Mouse (Mus musculus): Measurements from ENCODE around the gene Cep135. TPM values are rescaled to one million over a fixed set of nuclear protein-coding genes. Genes with fewer than 3 reads are reported as not detected.

Gene Cep135
- polyA plus RNA-seq, 1 experiment, result 0.39 TPM

- WGBS, result 98% methylated on average over 4 of the region's 4 CpGs
- H3K27ac ChIP-seq (ENCODE audit: insufficient read depth, low read depth, low read length), result no peak overlapping the region
- peaks cover 37% of the 10 kb centered on the region for H3K36me3 ChIP-seq (ENCODE audit: control insufficient read depth, insufficient read depth, low read length)
- H3K4me3 ChIP-seq (ENCODE audit: low read depth, low read length), result no peak overlapping the region
- H3K4me1 ChIP-seq (ENCODE audit: control insufficient read depth, insufficient read depth, insufficient read length, low read length), result no peaks in the 10 kb centered on the region
- no peaks in the 10 kb centered on the region for H3K27me3 ChIP-seq (ENCODE audit: control insufficient read depth, insufficient read depth, low read length)
- TF ChIP-seq CTCF (IDR thresholded peaks at IDR 0.05; ENCODE audit: extremely low read depth, insufficient read length, insufficient replicate concordance, low read depth, low read length) (no peak), POLR2A (IDR thresholded peaks at IDR 0.05; ENCODE audit: low read depth, low read length) (no peak)
Measured at GRCm38 (mm10) chr5:76642076-76642475, 53.6 kb downstream of the Cep135 start.

GRCm38 (mm10) chr5:76644234-76644633 lies 55.7 kb downstream of the Cep135 start:
- WGBS, result 86% methylated on average over 7 of the region's 7 CpGs
- H3K4me1 ChIP-seq (ENCODE audit: control insufficient read depth, insufficient read depth, insufficient read length, low read length), result 0 out of 2 replicates have a peak, but pooled peaks cover 2% of the 10 kb centered on the region
- H3K27ac ChIP-seq (ENCODE audit: insufficient read depth, low read depth, low read length), result no peak overlapping the region
- TF ChIP-seq POLR2A (IDR thresholded peaks at IDR 0.05; ENCODE audit: low read depth, low read length), result no peak
- TF ChIP-seq CTCF (IDR thresholded peaks at IDR 0.05; ENCODE audit: extremely low read depth, insufficient read length, insufficient replicate concordance, low read depth, low read length), result no peak
- H3K4me3 ChIP-seq (ENCODE audit: low read depth, low read length), result no peak overlapping the region
- H3K36me3 ChIP-seq (ENCODE audit: control insufficient read depth, insufficient read depth, low read length), result peaks cover 26% of the 10 kb centered on the region
- no peaks in the 10 kb centered on the region for H3K27me3 ChIP-seq (ENCODE audit: control insufficient read depth, insufficient read depth, low read length)

- Histone ChIP-seq H3K27me3 (ENCODE audit: control insufficient read depth, insufficient read depth, low read length) (no peaks in the 10 kb centered on the region), H3K27ac (ENCODE audit: insufficient read depth, low read depth, low read length) (no peak overlapping the region)
- 94% methylated on average over 10 of the region's 10 CpGs for WGBS
Measured at GRCm38 (mm10) chr5:76645091-76645868, 56.8 kb downstream of the Cep135 start.

GRCm38 (mm10) chr5:76649897-76650296 lies 61.4 kb downstream of the Cep135 start:
- Histone ChIP-seq H3K36me3 (ENCODE audit: control insufficient read depth, insufficient read depth, low read length) (peaks cover 5% of the 10 kb centered on the region; the same call in 1 of the 2 replicates), H3K27me3 (ENCODE audit: control insufficient read depth, insufficient read depth, low read length) (no peaks in the 10 kb centered on the region), H3K4me3 (ENCODE audit: low read depth, low read length) (no peak overlapping the region), H3K4me1 (ENCODE audit: control insufficient read depth, insufficient read depth, insufficient read length, low read length) (peaks cover 12% of the 10 kb centered on the region), H3K27ac (ENCODE audit: insufficient read depth, low read depth, low read length) (no peak overlapping the region)
- 58% methylated on average over 4 of the region's 4 CpGs for WGBS
- no peak for TF ChIP-seq POLR2A (IDR thresholded peaks at IDR 0.05; ENCODE audit: low read depth, low read length)
- TF ChIP-seq CTCF (IDR thresholded peaks at IDR 0.05; ENCODE audit: extremely low read depth, insufficient read length, insufficient replicate concordance, low read depth, low read length), result no peak

More at GRCm38 (mm10) chr5:76645091-76645868, 56.8 kb downstream of the Cep135 start:
- H3K4me1 ChIP-seq (ENCODE audit: control insufficient read depth, insufficient read depth, insufficient read length, low read length), result 0 out of 2 replicates have a peak, but pooled peaks cover 2% of the 10 kb centered on the region
- H3K36me3 ChIP-seq (ENCODE audit: control insufficient read depth, insufficient read depth, low read length), result peaks cover 17% of the 10 kb centered on the region
- no peak overlapping the region for H3K4me3 ChIP-seq (ENCODE audit: low read depth, low read length)
- TF ChIP-seq CTCF (IDR thresholded peaks at IDR 0.05; ENCODE audit: extremely low read depth, insufficient read length, insufficient replicate concordance, low read depth, low read length) (no peak), POLR2A (IDR thresholded peaks at IDR 0.05; ENCODE audit: low read depth, low read length) (no peak)

- peak overlapping the region; percentile 48 for H3K27ac ChIP-seq (ENCODE audit: insufficient read depth, low read depth, low read length)
- H3K27me3 ChIP-seq (ENCODE audit: control insufficient read depth, insufficient read depth, low read length), result no peaks in the 10 kb centered on the region
- TF ChIP-seq CTCF (IDR thresholded peaks at IDR 0.05; ENCODE audit: extremely low read depth, insufficient read length, insufficient replicate concordance, low read depth, low read length) (no peak), POLR2A (IDR thresholded peaks at IDR 0.05; ENCODE audit: low read depth, low read length) (no peak)
- no peaks in the 10 kb centered on the region for H3K36me3 ChIP-seq (ENCODE audit: control insufficient read depth, insufficient read depth, low read length)
- WGBS, result 39% methylated on average over 5 of the region's 5 CpGs
- H3K4me3 ChIP-seq (ENCODE audit: low read depth, low read length), result no peak overlapping the region
- H3K4me1 ChIP-seq (ENCODE audit: control insufficient read depth, insufficient read depth, insufficient read length, low read length), result peaks cover 12% of the 10 kb centered on the region
Measured at GRCm38 (mm10) chr5:76651151-76651725, 62.7 kb downstream of the Cep135 start.

GRCm38 (mm10) chr5:76656212-76656611 lies 67.7 kb downstream of the Cep135 start, which contains the start of gene C530008M17Rik:
Gene C530008M17Rik, plus strand, starts transcription at chr5:76656512.
- TF ChIP-seq POLR2A (IDR thresholded peaks at IDR 0.05; ENCODE audit: low read depth, low read length), result no peak
- TF ChIP-seq CTCF (IDR thresholded peaks at IDR 0.05; ENCODE audit: extremely low read depth, insufficient read length, insufficient replicate concordance, low read depth, low read length), result no peak
- 53% methylated on average over 2 of the region's 2 CpGs for WGBS
- Histone ChIP-seq H3K27me3 (ENCODE audit: control insufficient read depth, insufficient read depth, low read length) (peaks cover 20% of the 10 kb centered on the region; the same call in 1 of the 2 replicates), H3K4me1 (ENCODE audit: control insufficient read depth, insufficient read depth, insufficient read length, low read length) (peaks cover 19% of the 10 kb centered on the region), H3K27ac (ENCODE audit: insufficient read depth, low read depth, low read length) (no peak within 1 kb of the TSS), H3K36me3 (ENCODE audit: control insufficient read depth, insufficient read depth, low read length) (no peaks in the 10 kb centered on the region), H3K4me3 (ENCODE audit: low read depth, low read length) (peak within 1 kb of the TSS; percentile 68)

Data from small intestine, adult 2 months (tissue).